Mouse (Mus musculus) liver, embryonic 16.5 days (tissue): Measurements from ENCODE around the gene Efcab12. TPM values are rescaled to one million over a fixed set of nuclear protein-coding genes. Genes with fewer than 3 reads are reported as not detected.
"Not testable (repeated sequence)": the region's sequence is repeated elsewhere in the genome, so short reads cannot be mapped to it uniquely, and the experiment has no call there.

Experiments
- ATAC-seq: fragments of 200-750 bp; cut with Nextera tagmentation; 2 replicates; pipeline ENCODE4 v1.8.0; 2017; ENCODE audit warnings: low read depth, mild to moderate bottlenecking, moderate number of reproducible peaks, moderate library complexity
- H3K27ac ChIP-seq: fragments of 300-500 bp; sonication (generic); 2 replicates; pipeline ENCODE4 v1.5.1; 2014; ENCODE audit warnings: mild to moderate bottlenecking, low read length
- H3K27me3 ChIP-seq: fragments of 300-500 bp; sonication (generic); 2 replicates; pipeline ENCODE4 v1.6.1; 2014; ENCODE audit warnings: low read depth, low read length, mixed read lengths; ENCODE audit not compliant: control insufficient read depth, insufficient read depth
- H3K36me3 ChIP-seq: fragments of 300-500 bp; sonication (generic); 2 replicates; pipeline ENCODE4 v1.6.1; 2014; ENCODE audit warnings: mild to moderate bottlenecking; ENCODE audit not compliant: control insufficient read depth, insufficient read depth
- H3K4me1 ChIP-seq: fragments of 300-500 bp; sonication (generic); 2 replicates; pipeline ENCODE4 v1.6.1; 2014; ENCODE audit warnings: low read depth, low read length, mixed read lengths; ENCODE audit not compliant: control insufficient read depth
- H3K4me2 ChIP-seq: fragments of 300-500 bp; sonication (generic); 2 replicates; pipeline ENCODE4 v1.6.1; 2014; ENCODE audit warnings: low read depth, low read length, mixed read lengths
- H3K4me3 ChIP-seq: fragments of 300-500 bp; sonication (generic); 2 replicates; pipeline ENCODE4 v1.5.1; 2014; ENCODE audit warnings: low read depth, mild to moderate bottlenecking, low read length
- H3K9ac ChIP-seq: fragments of 300-500 bp; sonication (generic); 2 replicates; pipeline ENCODE4 v1.6.1; 2014; ENCODE audit warnings: low read depth, low read length
- H3K9me3 ChIP-seq: fragments of 300-500 bp; sonication (generic); replicated peaks from 2 replicates; pipeline ENCODE4 v1.6.1; 2016; ENCODE audit warnings: low read length; ENCODE audit not compliant: control insufficient read depth
- WGBS: fragments of 180-500 bp; shearing (Covaris S2); extraction: QIAGEN DNeasy Blood & Tissue Kit; methylation state at CpG from one replicate; pipeline ENCODE4 v1.1.7; 2014; ENCODE audit not compliant: insufficient replicate concordance; 5-methylcytosine and 5-hydroxymethylcytosine counted together
- polyA plus RNA-seq: library from polyadenylated mRNA; unstranded; fragments of >200 nt; fragmentation: Nextera tagmentation; extraction: Ambion mirVana; gene quantifications from 2 replicates; pipeline ENCODE4 v1.2.1, GENCODE M21; 2015

Efcab12 gene
- 0.08 TPM in 1 of 2 replicates, not detected in the other for polyA plus RNA-seq

DNA sequence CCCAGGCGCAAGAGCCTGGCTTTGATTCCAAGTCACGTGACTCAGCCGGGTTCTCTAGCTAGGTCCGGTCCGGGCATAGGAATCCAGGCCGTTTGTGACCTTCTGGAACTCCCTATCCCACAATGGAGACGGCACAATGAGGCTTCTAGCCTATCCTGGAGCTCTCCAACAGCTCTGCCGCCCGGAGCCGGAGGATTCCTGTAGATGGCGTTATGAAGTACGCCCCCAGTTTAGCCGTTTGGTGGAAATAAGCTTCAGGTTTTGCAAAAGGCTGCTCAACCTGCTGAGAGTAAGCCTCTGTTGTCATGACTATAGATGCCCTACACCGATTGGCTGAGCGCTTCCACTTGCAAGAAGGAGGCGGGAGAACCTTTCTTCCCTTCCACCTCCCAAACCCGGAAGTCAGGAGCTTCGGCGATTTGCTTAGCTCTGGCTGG, at the start of gene Efcab12:
TSS of gene Efcab12 (minus strand) at position 252 of the 437 bp plus-strand sequence.
- H3K4me2 ChIP-seq: peak within 1 kb of the TSS; percentile 78
- ATAC-seq: peak; percentile 88
- H3K36me3 ChIP-seq: peaks cover 3% of the 10 kb centered on the region; the same call in 1 of the 2 replicates
- no peaks in the 10 kb centered on the region for H3K27me3 ChIP-seq
- no peaks in the 10 kb centered on the region for H3K9me3 ChIP-seq
- H3K4me3 ChIP-seq: peak within 1 kb of the TSS; percentile 50
- 0 out of 2 replicates have a peak within 1 kb of the TSS, but pooled peaks have one; percentile 3 for H3K9ac ChIP-seq
- WGBS: 5% methylated on average over 19 of the region's 19 CpGs
- no peak within 1 kb of the TSS for H3K27ac ChIP-seq
- peaks cover 11% of the 10 kb centered on the region; the same call in 1 of the 2 replicates for H3K4me1 ChIP-seq

DNA sequence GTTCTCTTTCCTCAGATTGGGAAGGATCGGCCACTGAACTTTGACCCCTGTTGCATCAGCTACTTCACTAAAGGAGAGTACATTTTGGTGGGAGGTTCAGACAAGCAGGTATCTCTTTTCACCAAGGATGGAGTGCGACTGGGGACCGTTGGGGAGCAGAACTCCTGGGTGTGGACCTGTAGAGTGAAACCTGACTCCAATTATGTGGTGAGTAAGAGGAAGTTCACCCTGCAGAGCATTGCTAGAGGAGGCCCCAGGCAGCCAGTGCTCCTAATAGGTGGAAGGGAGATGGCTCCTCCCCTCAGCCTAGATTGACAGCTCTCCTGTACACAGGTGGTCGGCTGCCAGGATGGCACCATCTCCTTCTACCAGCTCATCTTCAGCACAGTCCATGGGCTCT, 48.7 kb upstream of the Efcab12 start:
- Histone ChIP-seq H3K4me2 (no peak overlapping the region), H3K36me3 (no peaks in the 10 kb centered on the region), H3K9me3 (no peaks in the 10 kb centered on the region), H3K4me1 (peaks cover 4% of the 10 kb centered on the region), H3K27ac (no peak overlapping the region), H3K27me3 (no peaks in the 10 kb centered on the region), H3K9ac (no peak overlapping the region), H3K4me3 (no peak overlapping the region)
- ATAC-seq: peak; percentile 16; the same call in 1 of the 2 replicates
- 15% methylated on average over 4 of the region's 4 CpGs for WGBS

DNA sequence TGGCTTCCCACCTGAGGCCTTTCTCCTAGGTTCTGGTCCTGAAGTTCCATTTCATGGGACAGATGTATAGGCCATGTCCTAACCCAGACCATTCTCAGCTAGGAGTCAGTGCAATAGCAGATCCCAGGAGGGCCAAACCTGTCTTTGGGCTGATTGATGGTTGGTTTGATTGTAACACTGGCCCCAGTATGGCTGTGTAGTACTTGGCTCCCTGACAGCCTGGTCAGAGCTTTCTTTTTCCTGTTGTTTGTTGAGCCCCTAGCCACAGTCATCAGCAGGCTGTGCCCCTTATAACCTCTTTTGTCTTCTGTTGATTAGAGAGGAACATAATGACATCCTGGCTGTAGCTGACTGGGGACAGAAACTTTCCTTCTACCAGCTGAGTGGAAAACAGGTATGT, 45.8 kb upstream of the Efcab12 start:
- Histone ChIP-seq H3K9me3 (no peaks in the 10 kb centered on the region), H3K4me3 (no peak overlapping the region), H3K4me1 (peaks cover 4% of the 10 kb centered on the region), H3K36me3 (no peaks in the 10 kb centered on the region), H3K27ac (no peak overlapping the region), H3K9ac (no peak overlapping the region), H3K4me2 (no peak overlapping the region), H3K27me3 (no peaks in the 10 kb centered on the region)
- peak; percentile 37 for ATAC-seq

DNA sequence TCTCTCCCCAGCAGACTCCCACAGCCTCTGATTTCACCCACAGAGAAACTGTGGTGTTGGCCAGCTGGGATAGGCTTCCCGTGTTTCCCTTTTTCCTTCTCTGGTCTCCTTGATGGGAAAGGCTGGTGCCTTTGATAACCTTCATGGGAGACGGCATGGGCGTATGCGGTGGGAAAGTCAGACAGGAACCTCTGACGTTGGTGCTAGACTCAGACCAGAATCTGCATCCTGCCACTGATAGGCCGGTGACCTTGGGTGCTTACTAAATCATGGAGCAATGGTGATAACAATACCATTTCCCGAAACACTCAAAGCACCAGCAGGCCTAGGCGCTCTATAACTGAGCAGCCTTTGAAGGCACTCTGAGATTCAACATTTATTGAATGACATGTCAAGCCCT, 42.5 kb upstream of the Efcab12 start:
- peak; percentile 44 for ATAC-seq
- Histone ChIP-seq H3K27me3 (no peaks in the 10 kb centered on the region), H3K27ac (no peak overlapping the region), H3K36me3 (no peaks in the 10 kb centered on the region), H3K4me1 (no peaks in the 10 kb centered on the region), H3K4me3 (no peak overlapping the region), H3K9me3 (no peaks in the 10 kb centered on the region), H3K9ac (no peak overlapping the region), H3K4me2 (no peak overlapping the region)
- 50% methylated on average over 8 of the region's 8 CpGs for WGBS

DNA sequence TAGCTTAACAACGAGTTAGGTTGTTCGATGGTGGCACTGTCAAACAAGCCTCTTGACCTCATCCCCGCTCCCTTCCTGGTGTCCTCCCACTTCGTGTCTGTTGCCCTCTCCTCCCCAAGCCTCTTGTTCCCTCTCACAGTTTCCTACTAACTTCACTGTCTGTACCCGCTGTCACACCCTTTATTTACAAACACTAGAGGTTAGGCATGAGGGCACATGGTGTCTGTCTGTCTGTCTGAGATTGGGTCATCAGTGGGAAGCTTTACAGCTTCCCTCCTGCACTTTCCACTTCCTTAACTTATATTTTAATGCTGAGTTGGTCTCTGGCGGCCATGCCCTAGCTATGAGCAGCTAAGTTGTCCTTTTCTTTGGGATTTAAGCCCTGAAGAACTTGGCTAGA, 41.5 kb upstream of the Efcab12 start:
- Histone ChIP-seq H3K36me3 (no peaks in the 10 kb centered on the region), H3K9ac (no peak overlapping the region), H3K4me1 (no peaks in the 10 kb centered on the region), H3K4me3 (no peak overlapping the region), H3K27ac (no peak overlapping the region), H3K9me3 (no peaks in the 10 kb centered on the region), H3K4me2 (no peak overlapping the region), H3K27me3 (no peaks in the 10 kb centered on the region)
- ATAC-seq: no peak
- 59% methylated on average over 6 of the region's 6 CpGs for WGBS

DNA sequence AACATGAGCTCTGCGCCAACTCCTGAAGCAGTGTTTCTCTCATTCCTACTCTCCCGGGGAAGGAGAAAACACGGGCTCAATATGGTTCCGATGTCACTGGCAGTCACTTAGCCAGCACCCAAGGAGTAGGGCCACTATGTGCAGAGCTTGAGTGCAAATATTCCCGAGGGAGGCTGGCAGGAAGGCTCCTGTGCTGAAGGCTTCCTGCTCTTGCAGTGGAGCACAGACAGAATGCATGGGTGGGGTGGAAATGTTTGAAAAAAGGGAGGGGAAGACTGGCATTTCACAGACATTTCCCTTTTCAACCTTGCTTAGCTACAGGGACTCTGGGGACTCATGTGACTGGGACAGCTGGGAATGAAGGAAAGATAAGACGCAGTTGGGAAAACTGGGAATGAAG, 40.5 kb upstream of the Efcab12 start:
- Histone ChIP-seq H3K9me3 (no peaks in the 10 kb centered on the region), H3K27me3 (no peaks in the 10 kb centered on the region), H3K27ac (no peak overlapping the region), H3K4me2 (no peak overlapping the region), H3K4me3 (no peak overlapping the region), H3K4me1 (no peaks in the 10 kb centered on the region), H3K36me3 (no peaks in the 10 kb centered on the region), H3K9ac (no peak overlapping the region)
- 54% methylated on average over 6 of the region's 6 CpGs for WGBS
- no peak for ATAC-seq

DNA sequence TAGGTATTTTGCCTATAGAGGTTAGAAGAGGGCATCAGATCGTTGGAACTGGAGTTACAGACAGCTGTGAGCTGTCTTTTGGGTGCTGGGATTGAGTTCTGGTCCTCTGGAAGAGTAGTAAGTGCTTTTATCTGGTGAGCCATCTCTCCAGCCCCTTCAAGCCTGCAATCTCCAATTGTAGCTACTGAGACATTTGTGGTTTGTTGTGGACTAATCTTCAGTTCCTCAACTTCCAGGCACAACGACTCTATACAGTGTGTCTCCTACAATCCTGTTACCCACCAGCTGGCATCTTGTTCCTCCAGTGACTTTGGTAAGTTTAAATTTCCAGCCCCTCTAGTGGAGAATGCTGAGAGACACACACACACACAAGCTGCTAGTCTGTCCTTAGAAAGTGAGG, 39.0 kb upstream of the Efcab12 start:
- H3K9ac ChIP-seq: no peak overlapping the region
- H3K4me2 ChIP-seq: no peak overlapping the region
- H3K27me3 ChIP-seq: no peaks in the 10 kb centered on the region
- no peak overlapping the region for H3K4me3 ChIP-seq
- no peak overlapping the region for H3K27ac ChIP-seq
- no peaks in the 10 kb centered on the region for H3K4me1 ChIP-seq
- WGBS: 26% methylated on average over 2 of the region's 2 CpGs
- no peak for ATAC-seq
- no peaks in the 10 kb centered on the region for H3K9me3 ChIP-seq
- H3K36me3 ChIP-seq: no peaks in the 10 kb centered on the region

DNA sequence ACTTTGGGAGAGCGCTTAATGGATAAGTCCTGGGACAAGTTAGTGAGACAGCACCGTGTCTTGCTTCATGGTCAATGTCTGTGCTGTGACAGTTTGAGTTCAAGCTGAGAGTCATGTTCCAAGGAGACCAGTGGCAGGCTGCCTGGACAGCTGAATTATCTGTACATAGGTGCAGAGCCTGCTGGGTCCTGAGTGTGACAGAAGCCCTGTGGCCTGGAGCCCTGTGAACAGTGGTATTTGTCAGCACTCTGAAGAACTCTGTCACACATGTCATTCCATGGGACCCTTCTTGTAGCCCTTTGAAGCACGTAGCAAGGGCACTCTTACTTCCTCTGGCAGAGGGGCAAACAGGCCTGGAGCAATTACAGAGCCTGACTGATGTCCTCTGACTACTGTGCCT, 33.1 kb upstream of the Efcab12 start:
- not testable (repeated sequence) for ATAC-seq, H3K4me3 ChIP-seq, H3K27ac ChIP-seq, H3K9me3 ChIP-seq, H3K36me3 ChIP-seq, H3K9ac ChIP-seq, H3K4me2 ChIP-seq, H3K4me1 ChIP-seq, H3K27me3 ChIP-seq
- no CpG with 5 or more reads among the region's 3 CpGs for WGBS

DNA sequence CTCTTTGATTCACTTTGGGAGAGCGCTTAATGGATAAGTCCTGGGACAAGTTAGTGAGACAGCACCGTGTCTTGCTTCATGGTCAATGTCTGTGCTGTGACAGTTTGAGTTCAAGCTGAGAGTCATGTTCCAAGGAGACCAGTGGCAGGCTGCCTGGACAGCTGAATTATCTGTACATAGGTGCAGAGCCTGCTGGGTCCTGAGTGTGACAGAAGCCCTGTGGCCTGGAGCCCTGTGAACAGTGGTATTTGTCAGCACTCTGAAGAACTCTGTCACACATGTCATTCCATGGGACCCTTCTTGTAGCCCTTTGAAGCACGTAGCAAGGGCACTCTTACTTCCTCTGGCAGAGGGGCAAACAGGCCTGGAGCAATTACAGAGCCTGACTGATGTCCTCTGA, 28.9 kb upstream of the Efcab12 start:
- not testable (repeated sequence) for H3K4me2 ChIP-seq, H3K27me3 ChIP-seq, H3K4me1 ChIP-seq, H3K36me3 ChIP-seq, H3K9me3 ChIP-seq, H3K4me3 ChIP-seq, H3K27ac ChIP-seq, H3K9ac ChIP-seq, ATAC-seq
- no CpG with 5 or more reads among the region's 3 CpGs for whole genome bisulfite sequencing
